Mouse (Mus musculus): ENCODE results near the gene Atp6v1e2.

Atp6v1e2 gene

GRCm38 (mm10) chr17:86917048-86917447 lies 30.6 kb downstream of the Atp6v1e2 start, which contains the start of gene Tmem247:
Tmem247 (plus strand) TSS chr17:86917348.
- no peak for DNase-seq (ENCODE audit: low read depth, low spot score)

GRCm38 (mm10) chr17:86915540-86915939 lies 32.2 kb downstream of the Atp6v1e2 start:
- DNase-seq (ENCODE audit: low read depth, low spot score) = peak; percentile 43

GRCm38 (mm10) chr17:86913003-86913607 lies 34.6 kb downstream of the Atp6v1e2 start:
- DNase-seq (ENCODE audit: low read depth, low spot score) = no peak

- no peak for DNase-seq (ENCODE audit: low read depth, low spot score)
Observed at GRCm38 (mm10) chr17:86911261-86911660, 36.4 kb downstream of the Atp6v1e2 start.

- no peak for DNase-seq (ENCODE audit: low read depth, low spot score)
Observed at GRCm38 (mm10) chr17:86909733-86910495, 37.8 kb downstream of the Atp6v1e2 start.

- DNase-seq (ENCODE audit: low read depth, low spot score) = no peak
Observed at GRCm38 (mm10) chr17:86908316-86908715, 39.4 kb downstream of the Atp6v1e2 start.

- no peak for DNase-seq (ENCODE audit: low read depth, low spot score)
Observed at GRCm38 (mm10) chr17:86907092-86907491, 40.6 kb downstream of the Atp6v1e2 start.

- peak; percentile 12 for DNase-seq (ENCODE audit: low read depth, low spot score)
Observed at GRCm38 (mm10) chr17:86906601-86907000, 41.1 kb downstream of the Atp6v1e2 start.

GRCm38 (mm10) chr17:86906136-86906461 lies 41.6 kb downstream of the Atp6v1e2 start:
- DNase-seq (ENCODE audit: low read depth, low spot score) = peak; percentile 84

GRCm38 (mm10) chr17:86905297-86906135 lies 42.2 kb downstream of the Atp6v1e2 start:
- DNase-seq (ENCODE audit: low read depth, low spot score) = peak; percentile 12

- DNase-seq (ENCODE audit: low read depth, low spot score) = no peak
Observed at GRCm38 (mm10) chr17:86904206-86904605, 43.5 kb downstream of the Atp6v1e2 start.

- peak; percentile 37 for DNase-seq (ENCODE audit: low read depth, low spot score)
Observed at GRCm38 (mm10) chr17:86903596-86903995, 44.1 kb downstream of the Atp6v1e2 start.

GRCm38 (mm10) chr17:86902399-86903067 lies 45.2 kb downstream of the Atp6v1e2 start:
- no peak for DNase-seq (ENCODE audit: low read depth, low spot score)

- no peak for DNase-seq (ENCODE audit: low read depth, low spot score)
Observed at GRCm38 (mm10) chr17:86900564-86900963, 47.1 kb downstream of the Atp6v1e2 start.

- DNase-seq (ENCODE audit: low read depth, low spot score) = no peak
Observed at GRCm38 (mm10) chr17:86899821-86900220, 47.9 kb downstream of the Atp6v1e2 start.

- no peak for DNase-seq (ENCODE audit: low read depth, low spot score)
Observed at GRCm38 (mm10) chr17:86897486-86898165, 50.1 kb downstream of the Atp6v1e2 start.

- DNase-seq (ENCODE audit: low read depth, low spot score) = no peak
Observed at GRCm38 (mm10) chr17:86895191-86895590, 52.5 kb downstream of the Atp6v1e2 start.

Data from CD4-positive, CD25-positive, alpha-beta regulatory T cell, adult 2 months (primary cell).